ENCODE assay signal across 24 mouse cellular contexts in the genomic region with DNA sequence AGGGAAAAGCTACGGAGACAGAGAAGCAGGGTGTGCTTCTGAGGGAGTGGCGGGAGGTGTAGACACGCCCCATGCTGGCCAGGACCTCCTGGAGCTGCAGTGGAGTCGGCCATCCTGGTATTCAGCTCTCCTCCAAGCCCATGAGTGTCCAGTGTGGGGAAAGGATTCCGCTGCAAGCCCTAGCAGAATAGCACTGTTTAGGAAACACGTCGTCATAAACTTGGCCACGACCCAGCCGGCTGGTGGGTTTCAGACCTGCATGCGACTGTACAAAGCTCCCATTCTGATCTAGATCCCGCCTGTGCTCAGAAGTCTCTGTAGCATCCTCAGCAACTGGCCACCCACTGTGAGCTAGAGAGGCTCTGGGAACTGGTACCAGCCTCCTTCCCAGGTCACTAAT. TPM values are rescaled to one million over a fixed set of nuclear protein-coding genes. Genes with fewer than 3 reads are reported as not detected.
DNase-seq lines count a peak whose midpoint lies in the region; ATAC-seq and TF ChIP-seq lines count a peak whose summit lies in the region.
"Had no signal": no experiment of that assay in that cellular context is flagged by ENCODE, and none has a peak within 500 bp of the region (broad histone marks: within the 10 kb centered on the region; RNA-seq: fewer than 3 reads in every experiment).

No protein-coding gene starts in this region.

- H3K27ac ChIP-seq in lung, embryonic 14.5 days (ENCODE audit: low read depth), result no peak overlapping the region
- peak overlapping the region; percentile 33; the same call in 1 of the 2 replicates for H3K27ac ChIP-seq in limb, embryonic 13.5 days
- H3K27ac ChIP-seq: embryonic facial prominence, embryonic 12.5 days; gastrocnemius, adult 2 months; hindbrain, embryonic 15.5 days; liver, embryonic 14.5 days; midbrain, embryonic 12.5 days; neural tube, embryonic 12.5 days had no signal

- TF ChIP-seq CTCF in lung, embryonic 14.5 days (IDR thresholded peaks at IDR 0.05; ENCODE audit: low read depth), result no peak

- no peak overlapping the region for H3K4me3 ChIP-seq in lung, embryonic 14.5 days (ENCODE audit: low read depth, low read length)
- H3K4me3 ChIP-seq in limb, embryonic 13.5 days, result no peak overlapping the region
- H3K4me3 ChIP-seq: embryonic facial prominence, embryonic 12.5 days; gastrocnemius, adult 2 months; hindbrain, embryonic 15.5 days; midbrain, embryonic 12.5 days; neural tube, embryonic 12.5 days had no signal

- peak; percentile 16 to 38 for DNase-seq in cerebellum, postnatal 14 days
- no peak for DNase-seq in cerebellum, adult 8-10 months
- peak; percentile 84 for DNase-seq in lung, embryonic 14.5 days
- DNase-seq in lung, adult 18-20 months, result no peak
- peak; percentile 11 for DNase-seq in R1 (ENCODE audit: low read depth, low spot score)
- no peak for DNase-seq in adrenal gland, adult (ENCODE audit: inconsistent age in 2 of 2, low spot score in 1 of 2)
- DNase-seq: adrenal gland, postnatal 36 days; cerebellum, adult 2 months; gastrocnemius, adult 2 months; heart, postnatal 10 days; kidney, adult 9 months; kidney, postnatal 36 days; spleen, adult 18-20 months; thymus, postnatal 4 days had no signal

- WGBS in lung, embryonic 14.5 days, result 34% methylated on average over 11 of the region's 11 CpGs
- WGBS in limb, embryonic 13.5 days, result 44% methylated on average over 11 of the region's 11 CpGs

- peak; percentile 76 for ATAC-seq in lung, embryonic 14.5 days (ENCODE audit: insufficient read depth)
- peak; percentile 52 for ATAC-seq in limb, embryonic 13.5 days (ENCODE audit: low FRiP score, low read depth)
- ATAC-seq in inflammation-experienced regulatory T-cells, adult 6 months, result no peak
- ATAC-seq: CD4-positive, CD25-positive, alpha-beta regulatory T cell, adult 4 months had no signal

- no peaks in the 10 kb centered on the region for H3K9me3 ChIP-seq in lung, embryonic 14.5 days (ENCODE audit: low read depth, low read length)
- 0 out of 2 replicates have a peak, but pooled peaks cover 3% of the 10 kb centered on the region for H3K9me3 ChIP-seq in limb, embryonic 13.5 days
- H3K9me3 ChIP-seq: embryonic facial prominence, embryonic 12.5 days; G1E; hindbrain, embryonic 15.5 days; midbrain, embryonic 12.5 days; neural tube, embryonic 12.5 days had no signal

- H3K4me1 ChIP-seq in lung, embryonic 14.5 days (ENCODE audit: insufficient read depth), result no peaks in the 10 kb centered on the region; the same call in 1 of the 2 replicates
- H3K4me1 ChIP-seq in limb, embryonic 13.5 days, result peaks cover 23% of the 10 kb centered on the region
- H3K4me1 ChIP-seq: embryonic facial prominence, embryonic 12.5 days; neural tube, embryonic 12.5 days had no signal

- H3K27me3 ChIP-seq in lung, embryonic 14.5 days (ENCODE audit: insufficient read depth, low read length), result no peaks in the 10 kb centered on the region
- H3K27me3 ChIP-seq in limb, embryonic 13.5 days, result peaks cover 67% of the 10 kb centered on the region
- H3K27me3 ChIP-seq: hindbrain, embryonic 15.5 days; neural tube, embryonic 12.5 days had no signal

- H3K4me2 ChIP-seq in lung, embryonic 14.5 days, result peak overlapping the region; percentile 4; the same call in 1 of the 2 replicates
- 0 out of 2 replicates have a peak overlapping the region, but pooled peaks have one; percentile 9 for H3K4me2 ChIP-seq in limb, embryonic 13.5 days (replicated peaks)
- H3K4me2 ChIP-seq: embryonic facial prominence, embryonic 12.5 days; heart, embryonic 11.5 days; hindbrain, embryonic 15.5 days; midbrain, embryonic 12.5 days; neural tube, embryonic 12.5 days had no signal

- no peak overlapping the region for H3K9ac ChIP-seq in lung, embryonic 14.5 days
- H3K9ac ChIP-seq in limb, embryonic 13.5 days, result no peak overlapping the region
- H3K9ac ChIP-seq: embryonic facial prominence, embryonic 12.5 days; hindbrain, embryonic 15.5 days; liver, embryonic 14.5 days; midbrain, embryonic 12.5 days; neural tube, embryonic 12.5 days had no signal

- no peaks in the 10 kb centered on the region for H3K36me3 ChIP-seq in lung, embryonic 14.5 days (ENCODE audit: insufficient read depth)
- no peaks in the 10 kb centered on the region for H3K36me3 ChIP-seq in limb, embryonic 13.5 days
- H3K36me3 ChIP-seq: embryonic facial prominence, embryonic 12.5 days; G1E; hindbrain, embryonic 15.5 days; midbrain, embryonic 12.5 days; neural tube, embryonic 12.5 days had no signal

RNA-seq across cellular contexts. Expression of gene Glis1, which starts 41.9 kb away (rescaled TPM):
- polyA plus RNA-seq in lung, embryonic 14.5 days (2014; fragmentation: Nextera tagmentation; extraction: Ambion mirVana), result 2.9 and 3.0 TPM in 2 replicates
- 10.9 and 12.5 TPM in 2 replicates for polyA plus RNA-seq in limb, embryonic 13.5 days (2015; fragmentation: Nextera tagmentation; extraction: Ambion mirVana)
- under 1 TPM in 1 of 3 experiments, not detected in 2; 0.30 TPM for polyA plus RNA-seq in inflammation-experienced regulatory T-cells, adult 6 months (2017; shearing (Covaris generic))
- polyA plus RNA-seq: CD4-positive, CD25-positive, alpha-beta regulatory T cell, adult 4 months had no signal

Comparison
In these comparisons a context has a peak if more than half of its experiments do, and no peak if none do; other contexts are left out.
1. DNase-seq: peak in cerebellum, postnatal 14 days (2 of 2), lung, embryonic 14.5 days (single experiment) and R1 (single experiment); none in cerebellum, adult 8-10 months (single experiment), lung, adult 18-20 months (0 of 2) and adrenal gland, adult (0 of 2).